Mouse (Mus musculus) layer of hippocampus, postnatal 25 days (tissue): ENCODE results near the gene Rptn. TPM values are rescaled to one million over a fixed set of nuclear protein-coding genes. Genes with fewer than 3 reads are reported as not detected.

ENCODE experiments used
- DNase-seq, 2 experiments: peaks; one replicate each; pipeline ENCODE4 v3.0.0; 2022; ENCODE audit warnings: mixed read lengths in 2 of 2, low spot score in 1 of 2; ENCODE audit errors: extremely low spot score in 1 of 2
- microRNA-seq, 2 experiments: library from miRNA; unstranded; fragments of <30 nt; microRNA quantifications; one replicate each; pipeline ENCODE4 v1.2.0; 2021
- total RNA-seq, 2 experiments: library from RNA; stranded (reverse); gene quantifications; 2 replicates each; pipeline ENCODE4 v1.2.3; 2021

Gene Rptn
- total RNA-seq, 2 experiments from 2014 or later, result not detected

GRCm38 (mm10) chr3:93447138-93447841 lies 53.8 kb downstream of the Rptn start:
- peak; percentile 47 to 49 for DNase-seq

Small RNA genes within 50 kb of the gene (microRNA-seq; reads per million reads assigned to microRNA genes)
- gene Gm22752 (0 reads per million in 2 experiments), gene Gm44353 (0 reads per million in 2 experiments)

Other genes starting within 250 kb of the Rptn start
- gene Crnn, start 248.9 kb upstream of the Rptn start, total RNA-seq, result not detected
- not detected for gene Flg2, start 196.4 kb upstream of the Rptn start, total RNA-seq
- gene Flg, start 120.2 kb upstream of the Rptn start, total RNA-seq, result not detected
- gene Hrnr, start 74.0 kb upstream of the Rptn start, total RNA-seq, result not detected
- gene Tchh, start 48.6 kb downstream of the Rptn start, total RNA-seq, result under 1 TPM; 0.81 to 0.92 TPM
- not detected for gene Tchhl1, start 75.1 kb downstream of the Rptn start, total RNA-seq
- 1 to 10 TPM; 6.1 to 8.5 TPM for gene S100a11, start 126.8 kb downstream of the Rptn start, total RNA-seq
- 10 to 100 TPM; 15.0 to 23.5 TPM for gene S100a10, start 161.4 kb downstream of the Rptn start, total RNA-seq